Mouse (Mus musculus): ENCODE data around the gene Adh6a. TPM values are rescaled to one million over a fixed set of nuclear protein-coding genes. Genes with fewer than 3 reads are reported as not detected.
"Not testable (repeated sequence)": the region's sequence is repeated elsewhere in the genome, so short reads cannot be mapped to it uniquely, and the experiment has no call there.

Adh6a gene
- total RNA-seq, 2 experiments from 2014 or later: not detected

GRCm38 (mm10) chr3:138325001-138325400 lies 11.9 kb downstream of the Adh6a start:
- DNase-seq (ENCODE audit: low spot score in 2 of 2): no peak

DNA sequence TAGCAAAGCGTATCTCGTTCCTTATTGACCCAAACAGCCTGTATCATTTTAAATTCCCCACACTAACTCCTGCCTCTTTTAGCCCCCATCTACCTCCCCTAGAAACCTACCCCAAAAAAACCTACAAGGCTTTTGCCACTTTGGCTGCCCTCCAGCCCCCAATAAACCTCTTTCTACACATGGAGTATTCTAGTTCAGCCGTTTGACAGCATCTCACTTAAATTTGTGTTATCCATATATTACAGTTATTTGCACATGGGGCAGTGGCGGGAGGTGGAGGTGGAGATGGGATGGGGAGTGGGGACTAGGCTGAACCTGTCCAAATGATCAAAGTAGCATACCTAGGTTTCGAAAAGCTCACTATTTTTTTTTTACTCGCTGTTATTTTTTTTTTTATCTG lies 12.4 kb downstream of the Adh6a start:
- no peak for DNase-seq (ENCODE audit: low spot score in 2 of 2)

DNA sequence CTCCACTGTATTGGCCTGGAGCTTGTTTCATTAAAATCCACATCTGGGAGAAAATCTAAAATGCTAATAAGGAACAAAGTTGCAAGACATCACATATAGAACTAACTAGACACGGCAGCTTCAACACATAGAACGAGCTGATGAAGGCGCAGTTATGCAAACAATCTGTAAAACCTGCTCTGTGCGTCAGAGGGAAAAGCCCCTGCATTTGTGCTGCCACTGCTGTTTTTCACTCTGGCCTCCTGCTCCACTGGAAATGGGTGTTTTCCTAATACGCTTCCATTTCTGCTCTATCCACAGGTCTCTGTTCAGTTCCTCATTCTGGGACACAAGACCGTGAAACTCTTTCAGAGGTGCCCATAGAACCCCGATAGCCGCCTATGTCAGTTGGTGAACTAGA lies 20.8 kb downstream of the Adh6a start:
- no peak for DNase-seq (ENCODE audit: low spot score in 2 of 2)

GRCm38 (mm10) chr3:138334320-138334719 lies 21.2 kb downstream of the Adh6a start:
- no peak for DNase-seq (ENCODE audit: low spot score in 2 of 2)

DNA sequence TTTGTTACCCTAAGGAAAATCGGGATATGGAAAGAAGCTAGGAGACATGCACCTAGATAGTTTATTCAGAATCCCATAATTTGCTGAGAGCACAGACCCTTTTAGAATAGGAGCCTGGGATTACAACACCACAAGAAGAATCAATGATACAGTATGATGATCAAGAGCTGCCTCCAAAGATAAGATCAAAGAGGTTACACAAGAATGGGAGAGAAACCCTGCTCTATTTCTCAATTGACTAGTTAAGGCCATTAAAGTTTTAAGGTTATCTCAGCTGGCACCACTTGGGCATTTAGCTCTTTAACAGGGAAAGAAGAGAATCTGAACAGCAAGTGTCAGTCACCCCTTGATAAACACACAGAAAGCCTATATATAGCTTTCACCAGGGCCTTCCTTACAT lies 22.5 kb downstream of the Adh6a start:
- DNase-seq (ENCODE audit: low spot score in 2 of 2): no peak

DNA sequence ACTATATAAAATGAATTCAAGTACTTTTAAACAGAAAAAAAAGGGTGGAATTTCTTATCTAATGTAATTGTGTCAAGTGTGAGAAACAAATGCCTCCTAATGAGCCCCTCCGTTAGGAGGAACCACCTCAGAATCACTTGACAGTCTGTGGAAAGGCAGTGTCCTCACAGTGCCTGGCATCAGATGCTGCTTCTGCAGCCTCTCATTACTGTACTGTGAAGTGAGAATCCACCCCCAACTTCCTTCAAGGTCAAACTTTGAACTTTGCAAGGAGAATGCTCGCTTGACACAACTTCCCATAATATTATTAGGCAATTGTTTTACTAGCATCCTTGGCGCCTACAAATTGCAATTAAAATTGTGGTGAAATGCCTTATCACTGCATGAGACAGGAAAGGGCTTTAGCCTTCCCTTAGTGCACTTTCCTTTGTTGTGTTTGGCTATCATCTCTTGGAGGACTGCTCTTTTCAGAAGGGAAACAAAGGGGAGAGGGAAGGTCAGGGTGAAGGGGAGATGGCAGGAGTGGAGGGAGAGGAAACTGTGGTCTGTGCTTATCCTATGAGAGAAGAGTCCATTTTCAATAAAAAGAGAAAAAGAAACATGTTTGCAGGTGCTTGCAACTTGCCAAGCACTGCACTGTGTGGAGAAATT lies 23.1 kb downstream of the Adh6a start:
- DNase-seq (ENCODE audit: low spot score in 2 of 2): no peak

DNA sequence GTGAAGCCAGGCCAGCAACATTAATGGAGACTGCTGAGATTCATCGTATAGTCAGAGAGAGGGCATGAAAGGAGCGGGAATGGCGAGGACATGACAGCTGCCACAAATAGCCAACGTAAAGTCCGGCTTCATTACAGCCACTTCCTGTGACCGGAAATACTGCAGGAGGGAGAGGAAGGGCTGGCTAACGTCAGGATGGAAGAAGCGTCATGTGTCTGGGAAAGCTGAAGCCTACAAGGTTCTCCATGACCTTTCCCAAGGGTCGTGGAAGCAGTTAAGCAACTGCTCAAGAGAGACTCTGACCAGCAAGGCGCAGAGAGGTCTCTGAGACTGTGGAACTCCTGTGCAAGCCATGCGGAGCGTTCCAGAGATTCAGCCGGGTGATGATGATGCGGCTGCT lies 28.4 kb downstream of the Adh6a start, which contains the start of gene Adh6b:
Adh6b (plus strand) TSS at position 305 of the 400 bp plus-strand sequence.
- DNase-seq (ENCODE audit: low spot score in 2 of 2): no peak

DNA sequence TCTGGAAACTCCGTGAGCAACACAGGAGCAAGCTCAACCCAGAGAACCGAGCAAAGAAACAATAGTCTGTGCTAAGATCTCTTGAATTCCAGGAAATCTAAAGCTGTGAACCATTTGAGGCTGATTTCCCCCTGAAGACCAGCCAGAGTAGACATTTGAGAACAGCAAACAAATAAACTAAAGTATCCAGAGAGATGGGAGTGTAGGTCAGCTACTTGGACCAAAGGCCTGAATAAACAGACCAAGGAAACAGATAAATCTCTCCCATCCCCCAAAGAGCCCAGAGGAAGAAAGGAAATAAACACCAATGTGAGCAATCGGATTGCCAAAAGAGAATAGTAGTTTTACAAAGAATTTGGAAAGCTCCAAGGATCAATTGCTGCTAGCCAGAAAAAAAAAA lies 34.0 kb downstream of the Adh6a start:
- DNase-seq (ENCODE audit: low spot score in 2 of 2): no peak

- DNase-seq (ENCODE audit: low spot score in 2 of 2): no peak
Observed at GRCm38 (mm10) chr3:138352012-138352809, 39.1 kb downstream of the Adh6a start.

- no peak for DNase-seq (ENCODE audit: low spot score in 2 of 2)
Observed at GRCm38 (mm10) chr3:138358856-138359255, 45.8 kb downstream of the Adh6a start.

GRCm38 (mm10) chr3:138360721-138361120 lies 47.6 kb downstream of the Adh6a start:
- DNase-seq (ENCODE audit: low spot score in 2 of 2): no peak

GRCm38 (mm10) chr3:138362920-138363319 lies 49.8 kb downstream of the Adh6a start:
- no peak for DNase-seq (ENCODE audit: low spot score in 2 of 2)

DNA sequence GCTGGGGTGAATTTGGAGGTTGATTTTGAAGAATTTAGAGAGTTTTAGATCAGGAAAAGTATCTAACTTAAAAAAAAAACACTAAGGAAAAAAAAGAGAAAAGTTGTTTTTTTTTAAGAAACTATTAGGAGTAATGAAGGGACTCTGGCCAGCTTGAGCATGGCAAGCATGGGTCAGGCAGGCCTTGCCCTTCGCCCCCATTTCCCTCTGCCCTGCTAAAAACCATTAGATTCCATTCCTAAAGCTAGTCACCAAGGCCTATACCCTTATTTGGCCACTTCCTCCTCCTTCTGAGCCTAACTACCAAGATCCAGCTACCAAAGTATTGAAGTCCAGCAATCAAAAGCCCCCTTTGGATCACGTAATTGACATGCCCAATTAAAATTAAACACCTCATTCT lies 53.1 kb downstream of the Adh6a start:
- no peak for DNase-seq (ENCODE audit: low spot score in 2 of 2)

DNA sequence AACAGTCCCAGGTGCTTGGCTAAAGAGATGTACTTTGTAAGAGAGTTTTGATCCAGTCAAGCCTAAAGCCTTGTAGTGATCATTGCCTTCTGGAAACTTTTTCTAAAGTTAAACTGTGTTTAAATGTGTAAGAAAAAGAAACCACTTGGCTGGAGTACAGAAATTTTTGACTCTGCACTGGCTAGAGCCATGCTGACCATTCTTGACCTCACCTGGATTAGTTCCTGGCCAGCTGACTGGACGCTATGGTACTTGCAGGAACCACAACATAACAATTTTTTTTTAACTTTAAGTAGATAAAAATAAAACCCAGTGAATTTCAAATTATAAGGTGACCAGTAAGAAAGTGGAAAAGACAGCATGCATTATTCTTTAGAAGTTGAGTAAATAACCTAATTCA lies 56.5 kb downstream of the Adh6a start:
- no peak for DNase-seq (ENCODE audit: low spot score in 2 of 2)

- DNase-seq (ENCODE audit: low spot score in 2 of 2): not testable (repeated sequence)
Observed at GRCm38 (mm10) chr3:138370289-138370688, 57.2 kb downstream of the Adh6a start.

DNA sequence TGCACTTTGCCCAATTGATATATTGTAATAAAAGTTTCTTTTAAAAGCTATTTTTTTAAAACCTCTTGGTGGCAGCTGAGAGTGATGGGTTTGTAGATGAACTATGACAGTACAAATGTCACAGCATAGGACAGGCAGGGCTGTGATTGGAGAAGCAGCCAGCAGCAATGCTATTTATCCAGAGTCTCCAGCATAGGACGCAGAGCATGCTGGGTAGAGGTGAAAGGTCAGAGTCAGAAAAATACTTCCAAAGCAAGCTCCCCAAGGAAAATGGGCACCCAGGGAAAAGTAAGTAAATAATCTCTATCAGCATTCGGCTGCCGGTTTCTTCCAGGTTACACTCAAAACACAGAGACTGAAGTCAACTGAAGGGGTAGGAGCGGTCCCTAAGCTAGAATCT lies 60.8 kb downstream of the Adh6a start:
- no peak for DNase-seq (ENCODE audit: low spot score in 2 of 2)

DNA sequence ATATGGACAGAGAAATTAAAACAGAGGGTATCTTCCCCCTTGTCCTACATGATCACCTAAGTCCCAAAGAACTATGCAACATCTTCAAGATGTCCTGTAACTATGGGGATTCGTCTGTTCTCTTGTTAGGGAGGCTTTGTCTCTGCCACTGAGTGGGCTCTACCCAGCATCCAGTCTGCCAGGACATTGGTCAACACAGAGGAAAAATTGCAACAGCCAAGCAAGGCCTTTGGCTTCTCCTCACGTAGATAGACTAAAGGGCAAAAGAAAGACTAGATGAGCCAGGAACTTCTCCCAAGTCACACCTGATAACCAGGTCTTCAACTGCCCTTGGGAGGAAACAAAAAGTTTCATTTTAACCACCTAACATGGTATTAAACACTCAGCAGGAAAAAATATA lies 62.1 kb downstream of the Adh6a start:
- no peak for DNase-seq (ENCODE audit: low spot score in 2 of 2)

Other genes starting within 250 kb of the Adh6a start
- 1 to 10 TPM; 1.7 to 2.9 TPM for gene 1110002E22Rik, start 248.2 kb upstream of the Adh6a start, total RNA-seq (2021)
- gene Gm5105, start 245.9 kb upstream of the Adh6a start, total RNA-seq (2021): under 1 TPM in 1 of 2 experiments, not detected in 1; 0.17 TPM
- 10 to 100 TPM in 1 of 2 experiments, 1 to 10 TPM in 1; 6.6 to 12.5 TPM for gene Trmt10a, start 169.8 kb upstream of the Adh6a start, total RNA-seq (2021)
- 10 to 100 TPM; 11.7 to 21.3 TPM for gene Mttp, start 168.3 kb upstream of the Adh6a start, total RNA-seq (2021)
- gene 4930579F01Rik, start 119.5 kb upstream of the Adh6a start, total RNA-seq (2021): not detected
- 10 to 100 TPM; 22.2 to 29.2 TPM for gene Adh7, start 95.5 kb upstream of the Adh6a start, total RNA-seq (2021)
- 1,000 to 10,000 TPM; 4,514 to 5,007 TPM for gene Adh1, start 52.3 kb upstream of the Adh6a start, total RNA-seq (2021)
- under 1 TPM; 0.48 to 0.73 TPM for gene Adh6b, start 28.5 kb downstream of the Adh6a start, total RNA-seq (2021)
- gene Adh4, start 102.2 kb downstream of the Adh6a start, total RNA-seq (2021): 1 to 10 TPM in 1 of 2 experiments, under 1 TPM in 1; 0.22 to 1.0 TPM
- 100 to 1,000 TPM; 259 to 303 TPM for gene Adh5, start 129.8 kb downstream of the Adh6a start, total RNA-seq (2021)
- gene Metap1, start 176.2 kb downstream of the Adh6a start, total RNA-seq (2021): 10 to 100 TPM; 55.8 to 59.4 TPM
- 100 to 1,000 TPM; 176 to 182 TPM for gene Eif4e, start 212.9 kb downstream of the Adh6a start, total RNA-seq (2021)

Data from adrenal gland, postnatal 4 days (tissue).